Mouse (Mus musculus): ENCODE measurements around the gene Utp6. TPM values are rescaled to one million over a fixed set of nuclear protein-coding genes. Genes with fewer than 3 reads are reported as not detected.

The Utp6 gene
- total and polyA plus RNA-seq, 2 experiments, result 4.2 to 26.6 TPM

GRCm38 (mm10) chr11:79943136-79943535 is 19.1 kb downstream of the Utp6 start:
- 96% methylated on average over 8 of the region's 8 CpGs for WGBS
- Histone ChIP-seq H3K79me2 (ENCODE audit: control insufficient read depth, insufficient read depth, low read length) (no peaks in the 10 kb centered on the region), H3K36me3 (ENCODE audit: control insufficient read depth, insufficient read depth, low read length) (peaks cover 58% of the 10 kb centered on the region)

GRCm38 (mm10) chr11:79935766-79936165 is 26.4 kb downstream of the Utp6 start:
- 84% methylated on average over 9 of the region's 9 CpGs for WGBS
- H3K9ac ChIP-seq (ENCODE audit: low read depth, low read length), result no peak overlapping the region
- no peaks in the 10 kb centered on the region for H3K4me1 ChIP-seq (ENCODE audit: control insufficient read depth, insufficient read depth, low read length)
- H3K4me3 ChIP-seq (ENCODE audit: insufficient read depth, low read depth, low read length), result no peak overlapping the region
- peaks cover 33% of the 10 kb centered on the region for H3K36me3 ChIP-seq (ENCODE audit: control insufficient read depth, insufficient read depth, low read length)
- no peak for DNase-seq (ENCODE audit: extremely low read depth, low read depth, low spot score)
- no peaks in the 10 kb centered on the region for H3K27me3 ChIP-seq (ENCODE audit: control insufficient read depth, insufficient read depth, low read length)
- H3K27ac ChIP-seq (replicated peaks; ENCODE audit: insufficient read depth, low read depth, low read length), result no peak overlapping the region
- H3K79me2 ChIP-seq (ENCODE audit: control insufficient read depth, insufficient read depth, low read length), result no peaks in the 10 kb centered on the region
- no peak for TF ChIP-seq CTCF (IDR thresholded peaks at IDR 0.05; ENCODE audit: low read depth, low read length)
- no peak for TF ChIP-seq POLR2A (IDR thresholded peaks at IDR 0.05; ENCODE audit: extremely low read depth, insufficient read depth, low read length)

More at GRCm38 (mm10) chr11:79943136-79943535, 19.1 kb downstream of the Utp6 start:
- no peaks in the 10 kb centered on the region for H3K4me1 ChIP-seq (ENCODE audit: control insufficient read depth, insufficient read depth, low read length)
- no peak for TF ChIP-seq CTCF (IDR thresholded peaks at IDR 0.05; ENCODE audit: low read depth, low read length)
- TF ChIP-seq POLR2A (IDR thresholded peaks at IDR 0.05; ENCODE audit: extremely low read depth, insufficient read depth, low read length), result no peak
- H3K27ac ChIP-seq (replicated peaks; ENCODE audit: insufficient read depth, low read depth, low read length), result no peak overlapping the region
- no peak overlapping the region for H3K9ac ChIP-seq (ENCODE audit: low read depth, low read length)
- H3K27me3 ChIP-seq (ENCODE audit: control insufficient read depth, insufficient read depth, low read length), result no peaks in the 10 kb centered on the region
- no peak overlapping the region for H3K4me3 ChIP-seq (ENCODE audit: insufficient read depth, low read depth, low read length)
- no peak for DNase-seq (ENCODE audit: extremely low read depth, low read depth, low spot score)

- no peaks in the 10 kb centered on the region for H3K27me3 ChIP-seq (ENCODE audit: control insufficient read depth, insufficient read depth, low read length)
These were observed 39.4 kb downstream of the Utp6 start for GRCm38 (mm10) chr11:79922766-79923165.

GRCm38 (mm10) chr11:79922157-79922556 is 40.0 kb downstream of the Utp6 start:
- no peaks in the 10 kb centered on the region for H3K36me3 ChIP-seq (ENCODE audit: control insufficient read depth, insufficient read depth, low read length)
- H3K27ac ChIP-seq (replicated peaks; ENCODE audit: insufficient read depth, low read depth, low read length), result no peak overlapping the region
- H3K4me1 ChIP-seq (ENCODE audit: control insufficient read depth, insufficient read depth, low read length), result no peaks in the 10 kb centered on the region
- no peaks in the 10 kb centered on the region for H3K79me2 ChIP-seq (ENCODE audit: control insufficient read depth, insufficient read depth, low read length)
- no peaks in the 10 kb centered on the region for H3K27me3 ChIP-seq (ENCODE audit: control insufficient read depth, insufficient read depth, low read length)
- H3K9ac ChIP-seq (ENCODE audit: low read depth, low read length), result no peak overlapping the region
- DNase-seq (ENCODE audit: extremely low read depth, low read depth, low spot score), result no peak
- 64% methylated on average over 3 of the region's 3 CpGs for WGBS
- H3K4me3 ChIP-seq (ENCODE audit: insufficient read depth, low read depth, low read length), result no peak overlapping the region
- TF ChIP-seq POLR2A (IDR thresholded peaks at IDR 0.05; ENCODE audit: extremely low read depth, insufficient read depth, low read length) (no peak), CTCF (IDR thresholded peaks at IDR 0.05; ENCODE audit: low read depth, low read length) (no peak)

More at GRCm38 (mm10) chr11:79922766-79923165, 39.4 kb downstream of the Utp6 start:
- Histone ChIP-seq H3K27ac (replicated peaks; ENCODE audit: insufficient read depth, low read depth, low read length) (no peak overlapping the region), H3K4me3 (ENCODE audit: insufficient read depth, low read depth, low read length) (no peak overlapping the region), H3K36me3 (ENCODE audit: control insufficient read depth, insufficient read depth, low read length) (no peaks in the 10 kb centered on the region), H3K4me1 (ENCODE audit: control insufficient read depth, insufficient read depth, low read length) (no peaks in the 10 kb centered on the region), H3K9ac (ENCODE audit: low read depth, low read length) (no peak overlapping the region), H3K79me2 (ENCODE audit: control insufficient read depth, insufficient read depth, low read length) (no peaks in the 10 kb centered on the region)
- DNase-seq (ENCODE audit: extremely low read depth, low read depth, low spot score), result no peak
- no peak for TF ChIP-seq CTCF (IDR thresholded peaks at IDR 0.05; ENCODE audit: low read depth, low read length)
- TF ChIP-seq POLR2A (IDR thresholded peaks at IDR 0.05; ENCODE audit: extremely low read depth, insufficient read depth, low read length), result no peak
- WGBS, result 77% methylated on average over 1 of the region's 1 CpGs

- TF ChIP-seq CTCF (IDR thresholded peaks at IDR 0.05; ENCODE audit: low read depth, low read length), result no peak
- no peak for TF ChIP-seq POLR2A (IDR thresholded peaks at IDR 0.05; ENCODE audit: extremely low read depth, insufficient read depth, low read length)
- no peaks in the 10 kb centered on the region for H3K36me3 ChIP-seq (ENCODE audit: control insufficient read depth, insufficient read depth, low read length)
- no peaks in the 10 kb centered on the region for H3K79me2 ChIP-seq (ENCODE audit: control insufficient read depth, insufficient read depth, low read length)
- H3K4me3 ChIP-seq (ENCODE audit: insufficient read depth, low read depth, low read length), result no peak overlapping the region
- H3K27me3 ChIP-seq (ENCODE audit: control insufficient read depth, insufficient read depth, low read length), result no peaks in the 10 kb centered on the region
- DNase-seq (ENCODE audit: extremely low read depth, low read depth, low spot score), result peak; percentile 5
- 40% methylated on average over 5 of the region's 5 CpGs for WGBS
- no peaks in the 10 kb centered on the region for H3K4me1 ChIP-seq (ENCODE audit: control insufficient read depth, insufficient read depth, low read length)
- no peak overlapping the region for H3K9ac ChIP-seq (ENCODE audit: low read depth, low read length)
- H3K27ac ChIP-seq (replicated peaks; ENCODE audit: insufficient read depth, low read depth, low read length), result no peak overlapping the region
These were observed 41.6 kb downstream of the Utp6 start for GRCm38 (mm10) chr11:79920505-79921025.

GRCm38 (mm10) chr11:79919685-79920504 is 42.3 kb downstream of the Utp6 start:
- Histone ChIP-seq H3K4me1 (ENCODE audit: control insufficient read depth, insufficient read depth, low read length) (no peaks in the 10 kb centered on the region), H3K36me3 (ENCODE audit: control insufficient read depth, insufficient read depth, low read length) (no peaks in the 10 kb centered on the region), H3K4me3 (ENCODE audit: insufficient read depth, low read depth, low read length) (no peak overlapping the region), H3K79me2 (ENCODE audit: control insufficient read depth, insufficient read depth, low read length) (no peaks in the 10 kb centered on the region), H3K9ac (ENCODE audit: low read depth, low read length) (no peak overlapping the region), H3K27ac (replicated peaks; ENCODE audit: insufficient read depth, low read depth, low read length) (no peak overlapping the region), H3K27me3 (ENCODE audit: control insufficient read depth, insufficient read depth, low read length) (no peaks in the 10 kb centered on the region)
- WGBS, result 14% methylated on average over 13 of the region's 13 CpGs
- peak; percentile 87 for TF ChIP-seq CTCF (IDR thresholded peaks at IDR 0.05; ENCODE audit: low read depth, low read length)
- TF ChIP-seq POLR2A (IDR thresholded peaks at IDR 0.05; ENCODE audit: extremely low read depth, insufficient read depth, low read length), result no peak
- peak; percentile 65 for DNase-seq (ENCODE audit: extremely low read depth, low read depth, low spot score)

Data from liver, adult 2 months (tissue).